In the genomic region with DNA sequence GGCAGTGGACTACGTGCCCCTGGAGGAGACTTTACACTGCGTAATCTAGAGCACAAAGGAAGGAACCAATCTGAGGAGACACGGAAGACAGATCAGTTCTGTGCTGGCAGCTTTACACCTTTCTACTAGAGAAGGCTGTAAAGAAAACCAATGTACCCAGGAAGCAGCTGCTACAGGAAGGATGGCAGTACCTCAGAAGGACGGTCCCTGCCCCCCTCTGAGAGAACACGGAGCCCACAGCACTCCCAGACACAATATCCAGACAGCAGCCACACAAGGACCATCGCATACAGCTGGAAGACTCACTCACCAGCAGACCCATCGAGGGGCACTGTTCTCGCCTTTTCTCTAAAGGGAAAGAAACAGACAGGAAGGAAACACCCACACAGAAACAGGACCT, we compare ENCODE assay signal across 23 mouse cellular contexts. TPM values are rescaled to one million over a fixed set of nuclear protein-coding genes. Genes with fewer than 3 reads are reported as not detected.
DNase-seq lines count a peak whose midpoint lies in the region; ATAC-seq and TF ChIP-seq lines count a peak whose summit lies in the region.
"Had no signal": no experiment of that assay in that cellular context is flagged by ENCODE, and none has a peak within 500 bp of the region (broad histone marks: within the 10 kb centered on the region; RNA-seq: fewer than 3 reads in every experiment).

No protein-coding gene starts in this region.

- no peak for TF ChIP-seq POLR2A in bone marrow, adult 2 months (IDR thresholded peaks at IDR 0.05; ENCODE audit: borderline replicate concordance, control insufficient read depth, low read depth, low read length)

- peak overlapping the region; percentile 66 for H3K27ac ChIP-seq in bone marrow, adult 2 months (ENCODE audit: control insufficient read depth, insufficient read depth, low read depth, low read length, poor library complexity)
- H3K27ac ChIP-seq in forebrain, embryonic 15.5 days (replicated peaks) = no peak overlapping the region
- H3K27ac ChIP-seq: forebrain, embryonic 12.5 days; heart, embryonic 15.5 days; hindbrain, postnatal 0 days; limb, embryonic 10.5 days; liver, embryonic 12.5 days; lung, embryonic 15.5 days had no signal

- H3K9ac ChIP-seq in forebrain, embryonic 15.5 days (replicated peaks) = no peak overlapping the region
- H3K9ac ChIP-seq: forebrain, embryonic 12.5 days; heart, embryonic 15.5 days; liver, embryonic 12.5 days; lung, embryonic 15.5 days had no signal

- no peak overlapping the region for H3K4me2 ChIP-seq in forebrain, embryonic 15.5 days (replicated peaks)
- H3K4me2 ChIP-seq: forebrain, embryonic 12.5 days; heart, embryonic 15.5 days; liver, embryonic 12.5 days; lung, embryonic 15.5 days had no signal

- no peaks in the 10 kb centered on the region for H3K9me3 ChIP-seq in forebrain, embryonic 15.5 days
- H3K9me3 ChIP-seq: forebrain, embryonic 12.5 days; heart, embryonic 15.5 days; limb, embryonic 10.5 days; liver, embryonic 12.5 days; lung, embryonic 15.5 days had no signal

- peak; percentile 55 to 58 for DNase-seq in spleen, postnatal 36 days (ENCODE audit: low spot score in 2 of 2)
- DNase-seq in spleen, postnatal 10 days (ENCODE audit: low spot score in 2 of 2) = no peak
- DNase-seq in thymus, postnatal 4 days = peak; percentile 55
- no peak for DNase-seq in adrenal gland, adult 2 months
- no peak for DNase-seq in adrenal gland, adult 8-10 months
- DNase-seq: cerebellum, adult 11 months; cerebellum, postnatal 14 days; gastrocnemius, postnatal 14 days; heart, adult 18-20 months; kidney, adult 9 months; kidney, postnatal 25 days; lung, postnatal 4 days; right cerebral cortex, postnatal 14 days had no signal

- no peaks in the 10 kb centered on the region for H3K27me3 ChIP-seq in forebrain, embryonic 15.5 days
- H3K27me3 ChIP-seq: CH12.LX; forebrain, embryonic 12.5 days; heart, embryonic 15.5 days; liver, embryonic 12.5 days; lung, embryonic 15.5 days had no signal

- WGBS in bone marrow, adult 2 months = 45% methylated on average over 8 of the region's 8 CpGs
- WGBS in forebrain, embryonic 15.5 days = 93% methylated on average over 8 of the region's 8 CpGs

- no peak for TF ChIP-seq CTCF in bone marrow, adult 2 months (IDR thresholded peaks at IDR 0.05; ENCODE audit: control insufficient read depth, insufficient read depth, low read length)

- peak overlapping the region; percentile 12 for H3K4me3 ChIP-seq in bone marrow, adult 2 months (replicated peaks; ENCODE audit: control insufficient read depth, low read depth, low read length)
- no peak overlapping the region for H3K4me3 ChIP-seq in forebrain, embryonic 15.5 days
- H3K4me3 ChIP-seq: forebrain, embryonic 12.5 days; heart, embryonic 15.5 days; limb, embryonic 10.5 days; liver, embryonic 12.5 days; lung, embryonic 15.5 days had no signal

- H3K36me3 ChIP-seq in forebrain, embryonic 15.5 days = peaks cover 74% of the 10 kb centered on the region

- peak; percentile 51 for ATAC-seq in neutrophil, adult 5-6 weeks (ENCODE audit: extremely low read depth, insufficient number of reproducible peaks, low FRiP score, poor library complexity, severe bottlenecking)
- ATAC-seq in forebrain, embryonic 15.5 days (replicated peaks) = no peak
- ATAC-seq: hindbrain, postnatal 0 days; liver, embryonic 12.5 days had no signal

- no peaks in the 10 kb centered on the region; the same call in 1 of the 2 replicates for H3K4me1 ChIP-seq in bone marrow, adult 2 months (ENCODE audit: control insufficient read depth, insufficient read depth, low read length)
- H3K4me1 ChIP-seq in forebrain, embryonic 15.5 days = peaks cover 4% of the 10 kb centered on the region
- H3K4me1 ChIP-seq: forebrain, embryonic 12.5 days; liver, embryonic 12.5 days had no signal

RNA-seq across cellular contexts. Expression of gene Cyth1, which starts 11.7 kb away (rescaled TPM):
- polyA plus RNA-seq in bone marrow, adult 2 months (2011; ENCODE audit: insufficient read depth, insufficient read length, low replicate concordance, missing spikeins) = 19.2 and 28.3 TPM in 2 replicates
- 155 and 192 TPM in 2 replicates for total RNA-seq in neutrophil, adult 5-6 weeks (2017)
- total RNA-seq in adrenal gland, adult 2 months (2021) = 10 to 100 TPM; 28.9 to 34.0 TPM
- 13.8 and 16.1 TPM in 2 replicates for polyA plus RNA-seq in adrenal gland, adult 2 months (2012; rRNA removed)
- 10 to 100 TPM; 23.4 to 28.1 (median 24.4) TPM for total RNA-seq in adrenal gland, adult 8-10 months (2022)
- 32.3 and 34.6 TPM in 2 replicates for polyA plus RNA-seq in forebrain, embryonic 15.5 days (2015; fragmentation: Nextera tagmentation; extraction: Ambion mirVana)

RNA-seq across cellular contexts. Expression of gene Usp36, which starts 30.0 kb away (rescaled TPM):
- polyA plus RNA-seq in bone marrow, adult 2 months (2011; ENCODE audit: insufficient read depth, insufficient read length, low replicate concordance, missing spikeins) = 10.2 and 18.5 TPM in 2 replicates
- 20.4 and 26.2 TPM in 2 replicates for total RNA-seq in neutrophil, adult 5-6 weeks (2017)
- total RNA-seq in adrenal gland, adult 2 months (2021) = 10 to 100 TPM; 18.7 to 26.2 TPM
- 21.4 and 22.4 TPM in 2 replicates for polyA plus RNA-seq in adrenal gland, adult 2 months (2012; rRNA removed)
- 10 to 100 TPM; 21.0 to 36.9 (median 28.9) TPM for total RNA-seq in adrenal gland, adult 8-10 months (2022)
- polyA plus RNA-seq in forebrain, embryonic 15.5 days (2015; fragmentation: Nextera tagmentation; extraction: Ambion mirVana) = 17.0 and 17.4 TPM in 2 replicates

Comparison
In these comparisons a context has a peak if more than half of its experiments do, and no peak if none do; other contexts are left out.
1. DNase-seq: peak in spleen, postnatal 36 days (2 of 2) and thymus, postnatal 4 days (single experiment); none in spleen, postnatal 10 days (0 of 2), adrenal gland, adult 2 months (single experiment) and adrenal gland, adult 8-10 months (single experiment).